Mouse (Mus musculus) ES-CJ7 (cell line): Measurements from ENCODE around the gene Pnpla2.

ENCODE experiments used
- DNase-seq: peaks from one replicate; pipeline ENCODE4 v3.0.0; 2011; ENCODE audit warnings: low read depth, low spot score

The Pnpla2 gene

DNA sequence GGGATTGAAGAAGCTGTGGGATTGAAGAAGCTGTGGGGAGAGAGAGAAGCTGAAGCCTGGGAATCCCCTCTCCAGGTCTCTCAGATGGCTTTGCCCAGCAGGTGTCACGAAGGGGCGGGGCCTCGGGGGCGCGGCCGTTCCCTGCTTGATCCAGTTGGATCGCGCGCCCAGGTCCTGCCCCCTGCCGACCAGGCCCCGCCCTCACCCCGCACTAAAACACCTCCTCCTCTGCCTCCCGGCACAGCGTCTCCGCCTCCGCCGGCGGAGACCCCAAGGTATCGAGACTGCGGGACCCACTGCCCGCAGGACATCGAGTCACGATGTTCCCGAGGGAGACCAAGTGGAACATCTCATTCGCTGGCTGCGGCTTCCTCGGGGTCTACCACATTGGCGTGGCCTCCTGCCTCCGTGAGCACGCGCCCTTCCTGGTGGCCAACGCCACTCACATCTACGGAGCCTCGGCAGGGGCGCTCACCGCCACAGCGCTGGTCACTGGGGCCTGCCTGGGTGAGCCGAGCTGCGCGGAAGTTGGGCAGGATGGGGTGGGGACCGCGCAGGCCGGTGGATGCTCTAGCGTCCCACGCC lies at the start of gene Pnpla2:
Gene Pnpla2, plus strand, starts transcription at position 232 of the 585 bp plus-strand sequence.
- peak; percentile 94 for DNase-seq

DNA sequence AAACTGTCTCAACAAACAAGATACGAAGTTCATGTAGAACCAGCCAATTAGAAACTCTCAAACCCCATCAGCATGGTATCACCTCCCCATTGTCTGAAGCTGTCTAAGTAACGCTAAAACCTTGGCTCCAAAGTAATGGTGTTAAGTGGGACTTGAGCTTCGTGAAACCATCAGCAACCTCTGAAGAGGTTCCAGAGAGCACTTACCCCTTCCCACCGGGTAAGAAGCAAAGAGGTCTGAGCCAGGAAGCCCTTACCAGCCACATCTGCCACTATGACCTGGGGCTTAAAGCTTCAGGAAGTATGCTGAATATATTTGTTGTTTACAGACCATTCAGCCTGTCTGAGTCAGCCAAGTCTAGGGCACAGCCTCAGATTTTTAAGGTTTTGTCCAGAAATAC lies 49.5 kb upstream of the Pnpla2 start:
- no peak for DNase-seq

DNA sequence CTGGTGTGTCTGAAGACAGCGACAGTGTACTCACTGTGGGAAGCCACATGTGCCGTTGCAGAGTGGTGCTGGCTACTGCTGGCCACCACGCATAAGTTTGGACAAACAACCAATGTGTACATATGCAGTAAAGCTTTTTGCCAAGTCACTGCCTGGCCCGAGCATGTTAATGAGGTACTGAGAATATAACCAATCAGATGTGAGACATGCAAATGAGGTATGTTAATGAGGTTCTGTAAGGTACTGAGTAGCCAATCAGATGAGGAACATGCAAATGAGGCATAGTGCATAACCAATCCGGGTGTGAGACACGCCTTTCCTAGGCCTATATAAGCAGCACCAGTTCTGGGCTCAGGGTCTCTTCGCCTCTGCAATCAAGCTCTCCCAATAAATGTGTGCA lies 47.3 kb upstream of the Pnpla2 start:
- peak; percentile 43 for DNase-seq

DNA sequence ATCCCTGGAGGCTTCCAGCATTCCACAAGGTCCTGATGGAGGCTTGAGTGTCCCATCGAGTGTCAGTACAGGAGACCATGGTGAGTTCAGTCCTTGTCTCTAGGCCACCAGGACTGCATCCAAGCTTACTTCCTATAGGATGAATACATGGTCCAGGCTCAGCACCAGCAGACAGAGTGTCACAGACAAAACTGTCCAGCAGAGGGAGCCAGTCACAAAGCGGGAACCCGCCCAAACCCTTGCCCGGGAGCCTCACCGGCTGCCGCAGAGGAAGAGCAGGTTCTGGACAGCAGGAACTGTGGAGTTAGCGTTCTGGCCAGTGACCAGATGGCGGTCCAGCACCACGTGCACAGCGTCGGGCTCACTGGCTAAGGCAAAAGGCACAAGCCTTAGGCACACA lies 46.2 kb upstream of the Pnpla2 start:
- peak; percentile 85 for DNase-seq

DNA sequence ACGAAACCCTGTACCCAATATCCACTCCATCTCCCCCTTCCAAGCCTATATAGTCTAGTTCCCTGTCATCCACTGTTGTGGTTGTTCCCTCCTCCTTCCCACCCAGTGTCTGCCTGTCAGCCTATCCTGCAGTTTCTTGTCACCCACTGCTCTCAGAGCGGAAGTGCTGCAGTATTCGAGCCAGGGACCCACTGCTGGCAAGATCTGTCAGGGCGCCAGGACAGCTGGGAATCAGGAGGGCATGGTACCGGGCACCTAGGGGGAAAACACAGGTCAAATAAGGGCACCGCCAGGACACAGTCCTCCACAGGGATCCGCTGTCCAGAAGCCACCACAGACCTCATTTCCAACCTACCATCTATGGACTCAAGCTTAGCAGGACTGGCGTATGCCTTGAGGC lies 44.4 kb upstream of the Pnpla2 start:
- DNase-seq, result no peak

DNA sequence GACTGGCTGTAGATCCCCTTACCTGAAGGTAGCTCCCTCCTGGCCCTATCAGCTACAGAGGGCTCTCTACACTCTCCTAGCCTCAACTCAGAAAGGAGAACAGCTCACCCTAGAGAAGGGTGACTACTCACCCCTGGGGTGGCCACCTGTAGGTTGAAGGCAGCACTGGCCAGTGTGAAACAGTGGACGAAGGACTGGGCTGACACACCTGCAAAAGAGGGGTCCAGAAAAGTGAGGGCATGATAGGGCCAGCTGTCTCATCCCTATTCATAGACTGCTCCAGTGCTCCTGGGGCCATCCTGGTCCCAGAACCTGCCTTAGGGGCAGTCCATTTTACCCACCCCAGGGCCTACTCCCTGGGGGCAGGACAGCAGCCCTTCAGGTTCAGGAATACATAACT lies 43.3 kb upstream of the Pnpla2 start:
- no peak for DNase-seq

DNA sequence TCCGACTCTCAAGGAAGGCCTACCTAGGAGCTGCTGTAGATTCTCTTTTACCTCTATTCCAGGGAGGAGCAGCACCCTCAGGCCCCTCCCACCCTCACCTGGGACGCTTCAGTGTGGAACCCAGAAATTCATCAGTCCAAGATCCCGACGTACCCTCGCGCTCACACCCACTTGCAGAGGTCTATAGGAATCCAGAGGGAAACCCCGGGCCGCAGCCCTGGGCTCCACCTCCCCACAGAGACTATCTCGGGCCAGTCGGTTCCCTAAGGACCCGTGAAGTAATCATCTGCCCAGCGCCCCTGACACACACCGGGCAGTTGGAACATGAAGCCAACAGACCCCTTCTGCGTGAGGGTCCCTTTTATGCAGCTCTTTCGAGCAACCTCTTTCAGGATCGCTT lies 41.7 kb upstream of the Pnpla2 start:
- DNase-seq, result no peak

DNA sequence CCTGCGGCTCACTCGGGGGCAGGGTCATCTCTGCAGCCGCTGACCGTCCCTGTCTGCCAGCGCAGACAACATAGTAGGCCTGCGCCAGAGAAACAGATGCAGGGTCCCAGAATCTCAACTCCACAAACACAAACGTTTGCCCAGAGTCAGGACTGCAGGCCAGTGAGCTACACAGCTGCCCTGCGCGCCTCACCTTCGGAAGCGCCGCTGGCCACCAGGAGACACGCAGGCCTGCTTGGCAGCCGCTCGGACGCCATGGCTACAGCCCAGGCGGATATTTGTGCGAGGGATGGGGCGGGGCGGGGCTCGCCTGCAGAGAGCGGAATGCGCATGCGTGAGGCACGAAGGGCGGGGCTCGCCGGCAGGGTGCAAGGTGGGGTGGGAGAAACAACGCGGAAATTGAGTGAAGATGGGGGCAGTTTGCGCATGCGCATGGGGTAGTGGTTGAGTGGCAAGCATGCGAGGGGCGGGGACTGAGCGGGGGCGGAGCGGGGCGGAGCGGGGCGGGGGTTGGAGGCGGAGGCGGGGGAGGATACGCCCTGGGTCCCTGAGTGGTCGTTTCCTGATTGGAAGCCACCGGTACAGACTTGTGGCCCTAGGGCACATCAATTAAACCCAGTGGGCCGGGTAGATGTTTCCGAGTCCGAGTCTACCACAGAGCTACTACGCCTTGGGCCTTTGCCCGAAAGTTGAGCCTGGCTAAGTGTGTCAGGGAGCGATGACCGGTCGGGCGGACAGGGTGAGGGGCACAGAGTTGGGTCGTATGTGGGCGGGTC lies 41.0 kb upstream of the Pnpla2 start, which contains the start of gene Gatd1:
Gene Gatd1, minus strand, starts transcription at position 328 of the 776 bp plus-strand sequence.
- DNase-seq, result peak; percentile 100

DNA sequence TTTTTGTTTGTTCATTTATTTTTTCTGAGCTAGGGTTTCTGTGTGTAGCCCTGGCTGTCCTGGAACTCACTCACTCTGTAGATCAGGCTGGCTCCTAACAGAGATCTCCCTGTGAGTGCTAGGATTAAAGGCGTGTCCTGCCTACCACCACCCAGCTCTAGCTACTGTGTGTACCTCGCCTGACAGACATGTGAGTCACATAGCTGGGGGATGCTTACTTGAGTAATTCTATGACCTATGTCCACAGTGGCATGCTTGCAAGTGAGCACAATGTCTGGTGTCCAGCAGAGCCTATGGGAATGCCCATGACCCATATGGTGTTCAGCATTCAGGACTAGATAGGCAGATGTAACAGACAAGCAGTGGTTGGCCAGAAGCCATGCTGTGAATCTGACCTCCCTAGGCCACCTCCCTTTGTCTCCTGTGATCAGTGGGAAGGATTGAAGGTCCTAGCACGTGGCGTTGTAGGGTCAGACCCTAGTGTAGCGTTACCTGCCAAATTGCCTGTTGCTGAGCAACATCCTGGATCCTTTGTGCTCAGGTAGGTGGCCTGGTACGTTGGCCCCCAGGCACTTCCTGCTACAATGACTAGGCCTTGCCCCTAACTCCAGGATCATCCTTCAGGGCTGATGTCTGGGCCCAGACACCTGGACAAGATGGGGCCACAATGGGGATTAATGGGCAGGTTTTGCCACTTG lies 38.7 kb upstream of the Pnpla2 start:
- DNase-seq, result peak; percentile 56

DNA sequence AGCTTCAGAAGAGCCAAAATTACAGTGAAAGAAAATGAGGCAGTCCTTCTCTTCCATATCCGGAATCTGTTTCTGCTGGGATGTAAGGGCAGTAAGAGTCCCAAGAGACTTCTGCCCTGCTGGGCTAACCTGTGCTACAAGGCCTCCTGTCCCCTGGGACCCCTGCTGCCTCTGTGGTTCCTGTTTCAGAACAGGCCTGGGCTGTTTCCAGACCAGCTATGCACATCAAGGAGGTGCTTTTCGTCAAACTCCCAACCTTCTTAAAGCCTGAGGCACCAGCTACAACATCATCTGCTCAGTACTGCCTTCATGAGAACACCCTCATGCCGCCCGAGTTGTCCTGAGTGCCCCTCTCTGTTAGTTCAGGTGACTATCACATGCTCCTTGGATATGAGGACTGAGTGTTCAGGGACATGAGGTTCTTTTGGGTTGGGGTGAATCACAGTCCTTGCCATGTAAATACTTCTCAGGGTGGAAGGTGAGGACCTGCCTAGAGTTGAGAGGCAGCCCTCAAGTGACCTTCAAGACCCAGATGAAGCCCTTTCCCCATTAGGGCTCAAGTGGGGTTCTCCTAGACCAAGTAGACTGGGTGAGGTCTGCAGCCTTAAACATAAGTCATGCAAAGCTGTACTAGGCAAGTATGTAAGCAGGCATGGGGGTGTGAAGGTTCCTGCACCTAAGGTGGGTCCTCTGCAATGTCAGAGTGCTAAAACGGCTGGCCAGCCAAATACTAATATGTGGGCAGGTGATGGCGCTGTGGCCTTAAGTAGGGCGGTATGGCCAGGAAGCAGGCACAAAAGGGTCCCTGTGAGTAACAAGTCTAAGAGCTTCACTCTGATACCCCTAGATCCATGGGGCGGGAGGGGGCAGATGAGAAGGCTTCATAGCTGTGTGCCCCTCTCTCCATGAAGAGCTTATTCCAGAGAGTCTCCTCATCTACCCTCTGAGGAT lies 37.0 kb upstream of the Pnpla2 start:
- DNase-seq, result no peak

DNA sequence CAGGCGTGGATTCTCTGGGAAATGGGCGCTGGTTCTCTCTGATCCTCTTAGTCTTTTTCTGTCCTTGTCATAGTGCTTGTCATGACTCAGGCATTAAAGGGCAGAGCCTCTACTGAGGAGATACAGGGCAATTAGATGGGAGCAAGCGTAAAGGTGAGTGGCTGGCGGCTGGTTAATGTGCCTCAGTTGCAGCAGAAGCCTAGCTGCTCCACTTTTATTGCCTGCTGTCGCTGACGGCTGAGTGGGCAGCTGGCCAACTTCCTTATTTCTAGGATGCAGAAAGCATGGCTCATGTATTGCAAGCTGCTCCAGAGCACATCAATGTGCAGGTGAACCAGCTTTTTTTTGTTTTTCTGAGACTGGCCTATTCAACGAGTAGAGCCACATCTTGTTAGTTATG lies 36.0 kb upstream of the Pnpla2 start:
- DNase-seq, result no peak

DNA sequence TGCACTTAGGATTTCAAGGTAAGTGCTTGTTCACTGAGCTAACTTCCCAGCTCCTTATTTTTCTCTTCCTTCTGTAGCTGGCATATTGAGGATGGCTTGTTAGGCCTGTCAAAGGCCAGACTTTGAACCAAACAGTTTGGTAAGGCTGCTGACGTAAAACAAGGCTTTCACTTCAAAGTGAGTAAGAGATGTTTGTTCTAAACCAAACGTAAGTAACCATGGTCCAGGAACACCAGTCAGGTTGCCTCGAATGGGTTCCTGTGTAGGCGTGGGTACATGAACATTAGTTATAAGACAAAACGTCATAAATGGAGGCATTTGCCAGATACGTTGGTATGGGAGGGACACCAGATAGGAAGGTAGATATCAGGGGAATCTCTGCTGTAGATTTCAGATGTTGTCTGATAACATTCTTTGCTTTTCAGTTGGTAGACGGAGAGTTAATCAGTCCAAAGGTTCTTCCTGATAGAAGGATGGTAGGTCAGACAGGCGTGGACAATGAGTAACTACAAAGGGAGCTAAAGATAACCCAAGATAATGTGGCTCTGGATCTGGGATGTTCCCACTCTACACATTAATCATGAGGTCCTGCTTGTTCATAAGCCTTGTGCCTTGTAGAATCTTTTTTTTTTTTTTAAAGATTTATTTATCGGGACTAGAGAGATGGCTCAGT lies 34.8 kb upstream of the Pnpla2 start:
- no peak for DNase-seq

DNA sequence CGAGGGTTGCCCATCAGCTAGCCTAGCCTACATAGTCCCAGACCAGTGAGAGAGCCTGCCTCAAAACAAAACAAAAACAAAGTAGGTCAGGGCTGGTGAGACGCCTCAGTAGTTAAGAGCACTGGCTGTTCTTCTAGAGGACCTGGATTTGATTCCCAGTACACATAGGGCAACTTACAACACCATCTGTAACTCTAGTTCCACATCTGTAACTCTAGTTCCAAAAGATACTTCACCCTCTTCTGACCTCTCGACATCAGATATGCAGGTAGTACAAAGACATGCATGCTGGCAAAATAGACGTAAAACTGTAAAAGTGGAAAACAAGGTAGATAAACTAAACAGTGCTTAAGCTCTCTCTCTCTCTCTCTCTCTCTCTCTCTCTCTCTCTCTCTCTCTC lies 31.2 kb upstream of the Pnpla2 start:
- no peak for DNase-seq

DNA sequence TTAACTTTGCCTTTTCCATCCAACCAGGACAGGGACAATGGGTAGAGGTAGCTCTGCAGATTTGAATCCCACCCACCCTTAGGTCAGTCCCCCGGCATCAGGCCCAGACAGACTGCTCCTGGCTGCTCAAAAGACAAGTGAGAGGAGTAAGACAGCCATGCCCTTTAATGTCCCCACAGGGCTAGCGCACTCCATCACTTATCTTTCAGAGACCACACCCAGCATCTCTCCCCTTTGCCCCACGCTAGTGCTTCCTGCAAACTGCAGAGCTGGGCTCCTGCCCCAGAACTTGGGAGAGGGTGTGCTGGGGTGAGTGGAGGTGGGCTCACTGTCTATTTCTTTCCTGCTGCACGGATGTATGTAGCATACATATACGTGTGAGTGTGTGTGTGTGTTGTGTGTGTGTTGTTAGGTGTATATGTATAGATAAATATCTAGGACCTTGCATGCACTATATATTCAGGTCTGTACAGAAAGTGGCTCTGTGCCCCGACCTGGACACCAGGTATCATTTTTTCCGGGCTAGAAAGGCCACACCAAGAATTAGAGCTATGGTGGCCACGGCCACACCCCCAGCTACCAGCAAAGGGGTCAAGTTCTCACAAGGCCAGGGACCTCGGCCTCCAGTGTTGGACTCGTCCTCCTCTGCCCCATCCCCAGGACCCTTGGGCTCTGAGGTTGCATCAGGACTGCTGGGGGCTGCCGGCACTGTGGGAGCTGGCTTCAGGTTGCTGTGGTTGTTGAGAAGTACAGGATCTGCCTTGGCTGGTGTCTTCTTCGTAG lies 27.9 kb upstream of the Pnpla2 start:
- no peak for DNase-seq

DNA sequence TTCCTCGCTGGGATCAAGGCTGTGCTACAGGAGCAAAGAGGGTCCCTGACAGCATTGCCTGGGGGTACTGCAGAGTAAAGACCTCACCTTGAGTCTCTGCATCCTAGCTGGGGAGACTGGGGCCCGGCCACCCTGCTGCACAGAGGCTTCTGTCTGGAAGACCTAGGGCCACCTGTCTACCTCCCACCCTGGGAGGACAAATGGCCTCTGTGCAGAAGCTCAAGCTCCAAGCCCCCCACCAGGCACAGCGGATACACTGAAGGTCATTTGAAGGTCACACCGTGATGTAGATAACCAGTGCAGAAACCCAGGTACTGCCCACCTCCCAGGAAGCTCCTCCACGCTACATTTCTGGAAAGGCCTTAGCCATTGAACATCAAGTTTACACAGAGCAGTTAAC lies 26.3 kb upstream of the Pnpla2 start:
- DNase-seq, result no peak

DNA sequence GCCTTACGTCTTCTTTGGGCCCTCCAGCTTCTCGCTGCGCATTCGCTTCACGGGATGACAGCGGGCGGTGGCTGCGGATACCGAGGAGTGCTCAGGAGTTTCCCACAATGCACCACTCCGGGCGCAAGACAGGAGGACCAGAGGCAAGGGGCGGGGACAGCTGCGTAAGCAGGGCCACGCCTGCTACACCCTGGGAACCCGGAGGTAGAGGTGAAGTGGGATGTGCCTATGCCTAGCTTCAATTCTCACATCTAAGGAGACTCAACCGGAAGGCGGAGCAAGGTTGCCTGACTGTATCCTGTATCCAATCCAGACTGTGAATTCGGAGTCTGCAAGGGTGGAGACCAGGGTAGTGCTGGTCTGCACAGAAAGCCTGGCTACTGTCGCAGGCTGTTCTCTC lies 25.7 kb upstream of the Pnpla2 start, which contains the start of gene Cend1:
Gene Cend1, minus strand, starts transcription at position 182 of the 400 bp plus-strand sequence.
- peak; percentile 96 for DNase-seq

DNA sequence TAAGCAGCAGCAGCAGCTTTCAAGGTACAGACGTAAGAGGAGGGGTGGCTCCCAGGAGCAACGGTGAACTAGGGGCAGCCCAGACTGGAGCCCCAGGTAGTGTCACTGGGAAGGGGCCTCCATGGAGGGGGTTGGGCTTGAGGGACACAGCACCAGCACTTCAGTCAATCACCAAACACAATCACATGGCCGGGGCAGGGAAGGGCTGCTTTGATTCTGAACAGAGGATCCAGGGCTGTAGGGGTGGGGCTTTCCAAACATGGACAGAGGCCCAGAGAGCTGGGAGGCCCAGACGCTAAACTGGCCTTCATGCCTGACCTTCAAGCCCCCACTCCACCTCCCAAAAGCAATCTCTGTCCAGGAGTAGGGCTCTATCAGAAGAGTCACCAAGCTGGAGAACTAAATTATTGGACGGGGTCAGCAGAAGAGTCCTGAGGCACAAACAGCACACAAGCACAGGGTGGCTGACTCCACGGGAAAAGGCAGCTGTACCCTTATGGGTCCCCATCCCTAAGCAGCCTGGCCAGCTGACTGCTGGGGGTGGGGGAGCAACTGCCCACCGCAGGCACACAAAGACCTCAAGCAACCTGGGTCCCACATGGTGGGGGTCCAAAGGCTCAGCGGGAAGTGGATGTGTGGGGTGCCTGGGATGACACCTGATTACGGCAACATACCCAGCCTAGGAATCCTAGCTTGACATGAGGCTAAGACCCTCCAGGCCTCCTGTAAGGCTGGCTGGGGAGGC lies 25.0 kb upstream of the Pnpla2 start:
- no peak for DNase-seq

DNA sequence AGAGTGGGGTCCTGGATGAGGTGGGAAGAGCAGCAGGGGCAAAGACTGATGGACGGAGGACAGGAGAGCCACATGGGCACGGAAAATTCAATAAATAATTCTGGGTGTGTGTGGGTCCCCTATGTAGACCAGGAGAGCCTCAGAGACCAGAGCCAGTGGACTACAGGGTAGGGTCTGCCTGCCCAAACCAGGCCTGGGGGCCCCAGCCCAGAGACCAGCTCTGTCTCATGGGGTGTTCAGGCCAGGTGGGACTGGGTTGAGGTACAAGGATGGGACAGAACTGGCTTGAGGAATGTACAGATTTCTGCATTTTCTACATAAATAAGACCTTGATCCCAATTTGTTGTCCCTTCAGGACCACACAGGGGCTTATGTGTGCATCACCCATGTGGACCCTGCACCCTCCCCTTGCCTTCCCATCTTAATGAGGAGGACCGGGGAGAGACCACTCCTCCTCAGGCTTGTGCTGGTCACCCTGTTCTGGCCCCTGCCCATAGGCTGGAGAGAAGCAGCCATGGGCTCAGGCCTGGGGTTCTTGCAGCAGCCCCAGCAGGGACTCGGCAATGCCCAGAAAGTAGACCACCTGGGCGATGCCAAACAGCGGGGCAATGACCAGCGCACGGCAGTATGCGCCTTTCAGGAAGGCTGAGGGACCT lies 24.3 kb upstream of the Pnpla2 start:
- no peak for DNase-seq
